In genomic region chr11:117348429-117349103, GRCm38 (mm10) we compare ENCODE assay signal across 8 mouse cellular contexts.
DNase-seq lines count a peak whose midpoint lies in the region; ATAC-seq and TF ChIP-seq lines count a peak whose summit lies in the region.
"Had no signal": no experiment of that assay in that cellular context is flagged by ENCODE, and none has a peak within 500 bp of the region (broad histone marks: within the 10 kb centered on the region; RNA-seq: fewer than 3 reads in every experiment).

No protein-coding gene starts in this region.

- TF ChIP-seq CTCF in lung, embryonic 14.5 days (IDR thresholded peaks at IDR 0.05; ENCODE audit: low read depth): no peak
- TF ChIP-seq CTCF in intestine, postnatal 0 days (IDR thresholded peaks at IDR 0.05; ENCODE audit: low read depth): no peak

- no peak for DNase-seq in lung, embryonic 14.5 days
- no peak for DNase-seq in lung, postnatal 10 days
- no peak for DNase-seq in layer of hippocampus, adult 8-10 months (ENCODE audit: low spot score in 2 of 2)
- no peak for DNase-seq in adrenal gland, postnatal 25 days
- DNase-seq: cerebellum, adult 9-10 months had no signal

- no peaks in the 10 kb centered on the region for H3K9me3 ChIP-seq in lung, embryonic 14.5 days (ENCODE audit: low read depth, low read length)
- no peaks in the 10 kb centered on the region for H3K9me3 ChIP-seq in embryonic facial prominence, embryonic 15.5 days (replicated peaks)
- no peaks in the 10 kb centered on the region for H3K9me3 ChIP-seq in intestine, postnatal 0 days (ENCODE audit: control insufficient read depth)

- H3K36me3 ChIP-seq in lung, embryonic 14.5 days (ENCODE audit: insufficient read depth): peaks cover 29% of the 10 kb centered on the region
- H3K36me3 ChIP-seq in embryonic facial prominence, embryonic 15.5 days: peaks cover 26% of the 10 kb centered on the region
- peaks cover 30% of the 10 kb centered on the region for H3K36me3 ChIP-seq in intestine, postnatal 0 days (ENCODE audit: control insufficient read depth, insufficient read depth)
- peaks cover 9% of the 10 kb centered on the region for H3K36me3 ChIP-seq in myocyte (ENCODE audit: control insufficient read depth, insufficient read depth)

- TF ChIP-seq POLR2A in myocyte (IDR thresholded peaks at IDR 0.05; ENCODE audit: insufficient read length, low read depth): no peak

- H3K27ac ChIP-seq in lung, embryonic 14.5 days (ENCODE audit: low read depth): 0 out of 2 replicates have a peak overlapping the region, but pooled peaks have one; percentile 15
- peak overlapping the region; percentile 86 for H3K27ac ChIP-seq in embryonic facial prominence, embryonic 15.5 days (replicated peaks)
- H3K27ac ChIP-seq in intestine, postnatal 0 days (ENCODE audit: low read depth, low read length): peak overlapping the region; percentile 60

- peaks cover 85% of the 10 kb centered on the region for H3K79me2 ChIP-seq in myocyte (ENCODE audit: control insufficient read depth, insufficient read depth)

- ATAC-seq in lung, embryonic 14.5 days (ENCODE audit: insufficient read depth): no peak
- no peak for ATAC-seq in embryonic facial prominence, embryonic 15.5 days (ENCODE audit: insufficient number of reproducible peaks, low FRiP score, low TSS enrichment, low read depth)
- ATAC-seq in intestine, postnatal 0 days: no peak

- peak overlapping the region; percentile 26; the same call in 1 of the 2 replicates for H3K9ac ChIP-seq in lung, embryonic 14.5 days
- no peak overlapping the region for H3K9ac ChIP-seq in embryonic facial prominence, embryonic 15.5 days
- no peak overlapping the region for H3K9ac ChIP-seq in intestine, postnatal 0 days (ENCODE audit: low read depth, low read length)

- no peaks in the 10 kb centered on the region for H3K27me3 ChIP-seq in lung, embryonic 14.5 days (ENCODE audit: insufficient read depth, low read length)
- H3K27me3 ChIP-seq in embryonic facial prominence, embryonic 15.5 days: no peaks in the 10 kb centered on the region
- H3K27me3 ChIP-seq in intestine, postnatal 0 days (replicated peaks; ENCODE audit: control insufficient read depth, insufficient read depth, low read length): no peaks in the 10 kb centered on the region
- H3K27me3 ChIP-seq in myocyte (ENCODE audit: control insufficient read depth, insufficient read depth, insufficient read length): no peaks in the 10 kb centered on the region

- no peak overlapping the region for H3ac ChIP-seq in myocyte (ENCODE audit: control insufficient read depth, insufficient read length)

- no peak overlapping the region for H3K4me3 ChIP-seq in lung, embryonic 14.5 days (ENCODE audit: low read depth, low read length)
- H3K4me3 ChIP-seq in embryonic facial prominence, embryonic 15.5 days (replicated peaks): no peak overlapping the region
- no peak overlapping the region for H3K4me3 ChIP-seq in intestine, postnatal 0 days (ENCODE audit: low read depth, low read length)
- no peak overlapping the region for H3K4me3 ChIP-seq in myocyte

- WGBS in lung, embryonic 14.5 days: 48% methylated on average over 10 of the region's 10 CpGs
- WGBS in embryonic facial prominence, embryonic 15.5 days: 20% methylated on average over 10 of the region's 10 CpGs
- WGBS in intestine, postnatal 0 days: 35% methylated on average over 10 of the region's 10 CpGs

- H3K4me2 ChIP-seq in lung, embryonic 14.5 days: no peak overlapping the region
- 0 out of 2 replicates have a peak overlapping the region, but pooled peaks have one; percentile 12 for H3K4me2 ChIP-seq in embryonic facial prominence, embryonic 15.5 days (replicated peaks)
- H3K4me2 ChIP-seq in intestine, postnatal 0 days (replicated peaks; ENCODE audit: low read depth): no peak overlapping the region
- no peak overlapping the region for H3K4me2 ChIP-seq in myocyte (ENCODE audit: low read depth)

- H3K4me1 ChIP-seq in lung, embryonic 14.5 days (ENCODE audit: insufficient read depth): peaks cover 53% of the 10 kb centered on the region
- peaks cover 75% of the 10 kb centered on the region for H3K4me1 ChIP-seq in embryonic facial prominence, embryonic 15.5 days
- peaks cover 40% of the 10 kb centered on the region for H3K4me1 ChIP-seq in intestine, postnatal 0 days (replicated peaks; ENCODE audit: control insufficient read depth, insufficient read depth, low read length)

TF ChIP-seq in myocyte, 11 proteins besides CTCF, POLR2A, EP300 and RAD21:
- no peak for TF ChIP-seq CEBPB (IDR thresholded peaks at IDR 0.05; ENCODE audit: insufficient read depth, poor library complexity, severe bottlenecking)
- TF ChIP-seq USF1 (IDR thresholded peaks at IDR 0.05; ENCODE audit: low read depth): peak; percentile 10

Comparison
In these comparisons a context has a peak if more than half of its experiments do, and no peak if none do; other contexts are left out.
1. H3K27ac ChIP-seq: peak in every context shown above with its lines; median percentile 86 in embryonic facial prominence, embryonic 15.5 days; 60 in intestine, postnatal 0 days; 15 in lung, embryonic 14.5 days.